Mouse (Mus musculus) heart, adult 2 months (tissue): ENCODE measurements around the gene Natd1.

ENCODE experiments used
- CTCF ChIP-seq: fragments of 200-600 bp; IDR thresholded peaks from 2 replicates; pipeline ENCODE4 v1.8.1; 2022; ENCODE audit warnings: antibody characterized with exemption, mild to moderate bottlenecking, moderate library complexity
- EP300 ChIP-seq: fragments of 200-500 bp; IDR thresholded peaks from 2 replicates; pipeline ENCODE4 v1.6.1; 2011; ENCODE audit warnings: low read depth, low read length, control low read depth; ENCODE audit not compliant: insufficient read depth
- POLR2A ChIP-seq: fragments of 200-500 bp; IDR thresholded peaks from 2 replicates; pipeline ENCODE4 v1.6.1; 2011; ENCODE audit warnings: mild to moderate bottlenecking, low read depth, low read length, control low read depth; ENCODE audit not compliant: insufficient read depth

- TF ChIP-seq CTCF (no peak), EP300 (no peak), POLR2A (no peak)
These were observed 18.6 kb downstream of the Natd1 start for GRCm38 (mm10) chr11:60895915-60896314.
